Mouse (Mus musculus): ENCODE results near the gene Ten1. TPM values are rescaled to one million over a fixed set of nuclear protein-coding genes. Genes with fewer than 3 reads are reported as not detected.

Gene Ten1
- polyA plus RNA-seq, 2 experiments = 44.2 to 70.5 TPM

GRCm38 (mm10) chr11:116196866-116197583 lies 1.6 kb upstream of the Ten1 start:
- no peak for TF ChIP-seq POLR2A (IDR thresholded peaks at IDR 0.05; ENCODE audit: borderline replicate concordance, extremely low read depth, insufficient read depth, insufficient read length)
- WGBS = 95% methylated on average over 18 of the region's 18 CpGs
- no peaks in the 10 kb centered on the region for H3K27me3 ChIP-seq (ENCODE audit: control insufficient read depth, insufficient read depth, low read length)
- H3K4me3 ChIP-seq (replicated peaks; ENCODE audit: low read length) = no peak overlapping the region
- H3K9me3 ChIP-seq (ENCODE audit: control insufficient read depth, low read length) = no peaks in the 10 kb centered on the region
- peaks cover 18% of the 10 kb centered on the region for H3K36me3 ChIP-seq (ENCODE audit: control insufficient read depth, insufficient read depth, low read length)
- H3K4me1 ChIP-seq (ENCODE audit: control insufficient read depth, insufficient read depth, low read length) = peaks cover 9% of the 10 kb centered on the region
- DNase-seq (ENCODE audit: low spot score) (no peak), ATAC-seq (ENCODE audit: low FRiP score, low read depth) (no peak)
- H3K27ac ChIP-seq (replicated peaks; ENCODE audit: low read depth, low read length) = no peak overlapping the region
- 0 out of 2 replicates have a peak overlapping the region, but pooled peaks have one; percentile 45 for H3K4me2 ChIP-seq (replicated peaks; ENCODE audit: low read depth, low read length, severe bottlenecking)
- no peak overlapping the region for H3K9ac ChIP-seq (ENCODE audit: low read depth, low read length, severe bottlenecking)

- no peak for TF ChIP-seq POLR2A (IDR thresholded peaks at IDR 0.05; ENCODE audit: borderline replicate concordance, extremely low read depth, insufficient read depth, insufficient read length)
Measured at GRCm38 (mm10) chr11:116197584-116197906, 1.1 kb upstream of the Ten1 start.

GRCm38 (mm10) chr11:116198132-116198531 lies 523 bp upstream of the Ten1 start:
- peak overlapping the region; percentile 66 for H3K4me3 ChIP-seq (replicated peaks; ENCODE audit: low read length)
- WGBS = 23% methylated on average over 13 of the region's 13 CpGs
- DNase-seq (ENCODE audit: low spot score) = no peak
- H3K9me3 ChIP-seq (ENCODE audit: control insufficient read depth, low read length) = no peaks in the 10 kb centered on the region
- H3K9ac ChIP-seq (ENCODE audit: low read depth, low read length, severe bottlenecking) = peak overlapping the region; percentile 81
- ATAC-seq (ENCODE audit: low FRiP score, low read depth) = no peak; the same call in 1 of the 2 replicates
- peak overlapping the region; percentile 83; the same call in 1 of the 2 replicates for H3K27ac ChIP-seq (replicated peaks; ENCODE audit: low read depth, low read length)
- peak overlapping the region; percentile 45 for H3K4me2 ChIP-seq (replicated peaks; ENCODE audit: low read depth, low read length, severe bottlenecking)
- peaks cover 21% of the 10 kb centered on the region for H3K36me3 ChIP-seq (ENCODE audit: control insufficient read depth, insufficient read depth, low read length)
- H3K4me1 ChIP-seq (ENCODE audit: control insufficient read depth, insufficient read depth, low read length) = peaks cover 9% of the 10 kb centered on the region
- no peaks in the 10 kb centered on the region for H3K27me3 ChIP-seq (ENCODE audit: control insufficient read depth, insufficient read depth, low read length)
- TF ChIP-seq POLR2A (IDR thresholded peaks at IDR 0.05; ENCODE audit: borderline replicate concordance, extremely low read depth, insufficient read depth, insufficient read length) = no peak

More at GRCm38 (mm10) chr11:116197584-116197906, 1.1 kb upstream of the Ten1 start:
- Histone ChIP-seq H3K27me3 (ENCODE audit: control insufficient read depth, insufficient read depth, low read length) (no peaks in the 10 kb centered on the region), H3K4me1 (ENCODE audit: control insufficient read depth, insufficient read depth, low read length) (peaks cover 9% of the 10 kb centered on the region), H3K9me3 (ENCODE audit: control insufficient read depth, low read length) (no peaks in the 10 kb centered on the region), H3K9ac (ENCODE audit: low read depth, low read length, severe bottlenecking) (no peak overlapping the region), H3K27ac (replicated peaks; ENCODE audit: low read depth, low read length) (no peak overlapping the region), H3K36me3 (ENCODE audit: control insufficient read depth, insufficient read depth, low read length) (peaks cover 21% of the 10 kb centered on the region), H3K4me3 (replicated peaks; ENCODE audit: low read length) (peak overlapping the region; percentile 66; the same call in 1 of the 2 replicates), H3K4me2 (replicated peaks; ENCODE audit: low read depth, low read length, severe bottlenecking) (peak overlapping the region; percentile 45; the same call in 1 of the 2 replicates)
- WGBS = 92% methylated on average over 6 of the region's 6 CpGs
- ATAC-seq (ENCODE audit: low FRiP score, low read depth) = no peak
- no peak for DNase-seq (ENCODE audit: low spot score)

DNA sequence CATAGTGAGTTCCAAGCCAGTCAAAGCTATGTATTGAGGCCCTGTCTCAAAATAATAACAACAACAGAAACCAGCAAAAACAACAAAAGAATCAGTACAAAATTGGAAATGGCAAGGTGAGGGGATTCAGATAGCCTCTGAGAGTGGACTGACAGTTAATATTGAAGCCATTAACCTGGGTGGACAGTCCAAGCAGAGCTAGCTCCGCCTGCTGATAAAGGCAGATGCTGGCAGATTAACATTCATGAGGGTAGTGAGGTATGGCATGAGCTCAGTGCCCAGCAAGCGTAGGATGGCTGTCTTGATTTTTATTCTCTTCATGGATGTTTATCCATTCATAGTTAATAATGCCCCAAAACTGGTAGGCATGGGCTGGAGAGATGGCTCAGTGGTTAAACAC lies 2.5 kb downstream of the Ten1 start:
- Histone ChIP-seq H3K4me2 (replicated peaks; ENCODE audit: low read depth, low read length, severe bottlenecking) (no peak overlapping the region), H3K9me3 (ENCODE audit: control insufficient read depth, low read length) (no peaks in the 10 kb centered on the region), H3K4me3 (replicated peaks; ENCODE audit: low read length) (no peak overlapping the region), H3K27ac (replicated peaks; ENCODE audit: low read depth, low read length) (no peak overlapping the region), H3K36me3 (ENCODE audit: control insufficient read depth, insufficient read depth, low read length) (peaks cover 21% of the 10 kb centered on the region), H3K27me3 (ENCODE audit: control insufficient read depth, insufficient read depth, low read length) (no peaks in the 10 kb centered on the region), H3K4me1 (ENCODE audit: control insufficient read depth, insufficient read depth, low read length) (peaks cover 9% of the 10 kb centered on the region), H3K9ac (ENCODE audit: low read depth, low read length, severe bottlenecking) (no peak overlapping the region)
- DNase-seq (ENCODE audit: low spot score) (no peak), ATAC-seq (ENCODE audit: low FRiP score, low read depth) (no peak)
- WGBS = 91% methylated on average over 2 of the region's 2 CpGs
- no peak for TF ChIP-seq POLR2A (IDR thresholded peaks at IDR 0.05; ENCODE audit: borderline replicate concordance, extremely low read depth, insufficient read depth, insufficient read length)

DNA sequence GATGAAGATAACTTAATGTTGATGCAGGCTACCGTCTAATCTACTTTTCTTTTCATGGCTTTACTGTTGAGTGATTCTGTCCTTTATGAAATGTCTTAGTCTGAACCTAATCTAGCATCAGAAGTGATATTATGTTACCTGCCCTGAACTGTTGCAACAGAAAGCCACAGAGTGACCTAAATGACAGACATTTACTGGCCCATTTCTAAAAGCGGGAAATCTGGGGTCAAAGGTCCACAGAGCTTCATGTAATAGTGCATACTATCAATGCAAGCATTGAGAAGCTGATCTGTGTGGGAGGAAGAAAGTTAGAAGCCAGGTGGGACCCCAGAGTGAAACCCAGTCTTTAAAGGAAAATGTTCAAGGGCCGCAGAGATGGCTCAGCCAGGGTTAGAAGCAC lies 4.5 kb downstream of the Ten1 start:
- H3K4me2 ChIP-seq (replicated peaks; ENCODE audit: low read depth, low read length, severe bottlenecking) = no peak overlapping the region
- DNase-seq (ENCODE audit: low spot score) (no peak), ATAC-seq (ENCODE audit: low FRiP score, low read depth) (no peak)
- H3K27me3 ChIP-seq (ENCODE audit: control insufficient read depth, insufficient read depth, low read length) = no peaks in the 10 kb centered on the region
- no peaks in the 10 kb centered on the region for H3K9me3 ChIP-seq (ENCODE audit: control insufficient read depth, low read length)
- H3K4me1 ChIP-seq (ENCODE audit: control insufficient read depth, insufficient read depth, low read length) = peaks cover 5% of the 10 kb centered on the region
- peaks cover 28% of the 10 kb centered on the region for H3K36me3 ChIP-seq (ENCODE audit: control insufficient read depth, insufficient read depth, low read length)
- no peak overlapping the region for H3K27ac ChIP-seq (replicated peaks; ENCODE audit: low read depth, low read length)
- no peak overlapping the region for H3K9ac ChIP-seq (ENCODE audit: low read depth, low read length, severe bottlenecking)
- WGBS = 96% methylated on average over 3 of the region's 3 CpGs
- TF ChIP-seq POLR2A (IDR thresholded peaks at IDR 0.05; ENCODE audit: borderline replicate concordance, extremely low read depth, insufficient read depth, insufficient read length) = no peak
- H3K4me3 ChIP-seq (replicated peaks; ENCODE audit: low read length) = no peak overlapping the region

Measured in limb, embryonic 14.5 days (tissue).